Mouse (Mus musculus): Measurements from ENCODE around the gene Shisa8. TPM values are rescaled to one million over a fixed set of nuclear protein-coding genes. Genes with fewer than 3 reads are reported as not detected.

Gene Shisa8
- polyA plus RNA-seq, 1 experiment = 0.77 TPM

GRCm38 (mm10) chr15:82164496-82164895 is 48.1 kb downstream of the Shisa8 start:
- H3K4me3 ChIP-seq (replicated peaks; ENCODE audit: control insufficient read depth, low read depth, low read length) = no peak overlapping the region
- WGBS = 53% methylated on average over 7 of the region's 7 CpGs
- peaks cover 14% of the 10 kb centered on the region for H3K4me1 ChIP-seq (ENCODE audit: control insufficient read depth, insufficient read depth, low read length)
- H3K27ac ChIP-seq (ENCODE audit: control insufficient read depth, insufficient read depth, low read depth, low read length, poor library complexity) = no peak overlapping the region
- TF ChIP-seq CTCF (IDR thresholded peaks at IDR 0.05; ENCODE audit: control insufficient read depth, insufficient read depth, low read length) (no peak), POLR2A (IDR thresholded peaks at IDR 0.05; ENCODE audit: borderline replicate concordance, control insufficient read depth, low read depth, low read length) (no peak)

GRCm38 (mm10) chr15:82164061-82164399 is 48.6 kb downstream of the Shisa8 start:
- no peak for TF ChIP-seq POLR2A (IDR thresholded peaks at IDR 0.05; ENCODE audit: borderline replicate concordance, control insufficient read depth, low read depth, low read length)
- 22% methylated on average over 4 of the region's 4 CpGs for WGBS
- Histone ChIP-seq H3K4me1 (ENCODE audit: control insufficient read depth, insufficient read depth, low read length) (peaks cover 15% of the 10 kb centered on the region), H3K4me3 (replicated peaks; ENCODE audit: control insufficient read depth, low read depth, low read length) (no peak overlapping the region), H3K27ac (ENCODE audit: control insufficient read depth, insufficient read depth, low read depth, low read length, poor library complexity) (peak overlapping the region; percentile 1; the same call in 1 of the 2 replicates)

- H3K27ac ChIP-seq (ENCODE audit: control insufficient read depth, insufficient read depth, low read depth, low read length, poor library complexity) = peak overlapping the region; percentile 12; the same call in 1 of the 2 replicates
- WGBS = 65% methylated on average over 10 of the region's 10 CpGs
- H3K4me1 ChIP-seq (ENCODE audit: control insufficient read depth, insufficient read depth, low read length) = peaks cover 15% of the 10 kb centered on the region
- no peak overlapping the region for H3K4me3 ChIP-seq (replicated peaks; ENCODE audit: control insufficient read depth, low read depth, low read length)
- TF ChIP-seq POLR2A (IDR thresholded peaks at IDR 0.05; ENCODE audit: borderline replicate concordance, control insufficient read depth, low read depth, low read length) (no peak), CTCF (IDR thresholded peaks at IDR 0.05; ENCODE audit: control insufficient read depth, insufficient read depth, low read length) (no peak)
These were observed 49.1 kb downstream of the Shisa8 start for GRCm38 (mm10) chr15:82163356-82164060.

- Histone ChIP-seq H3K4me3 (replicated peaks; ENCODE audit: control insufficient read depth, low read depth, low read length) (no peak overlapping the region), H3K4me1 (ENCODE audit: control insufficient read depth, insufficient read depth, low read length) (peaks cover 16% of the 10 kb centered on the region), H3K27ac (ENCODE audit: control insufficient read depth, insufficient read depth, low read depth, low read length, poor library complexity) (no peak overlapping the region)
- no peak for TF ChIP-seq CTCF (IDR thresholded peaks at IDR 0.05; ENCODE audit: control insufficient read depth, insufficient read depth, low read length)
- TF ChIP-seq POLR2A (IDR thresholded peaks at IDR 0.05; ENCODE audit: borderline replicate concordance, control insufficient read depth, low read depth, low read length) = no peak
- 89% methylated on average over 12 of the region's 12 CpGs for WGBS
These were observed 50.5 kb downstream of the Shisa8 start for GRCm38 (mm10) chr15:82161965-82162600.

GRCm38 (mm10) chr15:82160731-82161640 is 51.6 kb downstream of the Shisa8 start:
- H3K27ac ChIP-seq (ENCODE audit: control insufficient read depth, insufficient read depth, low read depth, low read length, poor library complexity) = no peak overlapping the region; the same call in 1 of the 2 replicates

GRCm38 (mm10) chr15:82159471-82159870 is 53.1 kb downstream of the Shisa8 start:
- Histone ChIP-seq H3K4me1 (ENCODE audit: control insufficient read depth, insufficient read depth, low read length) (peaks cover 15% of the 10 kb centered on the region), H3K4me3 (replicated peaks; ENCODE audit: control insufficient read depth, low read depth, low read length) (no peak overlapping the region), H3K27ac (ENCODE audit: control insufficient read depth, insufficient read depth, low read depth, low read length, poor library complexity) (no peak overlapping the region)
- no peak for TF ChIP-seq POLR2A (IDR thresholded peaks at IDR 0.05; ENCODE audit: borderline replicate concordance, control insufficient read depth, low read depth, low read length)
- TF ChIP-seq CTCF (IDR thresholded peaks at IDR 0.05; ENCODE audit: control insufficient read depth, insufficient read depth, low read length) = no peak
- WGBS = 87% methylated on average over 9 of the region's 9 CpGs

More at GRCm38 (mm10) chr15:82160731-82161640, 51.6 kb downstream of the Shisa8 start:
- peaks cover 18% of the 10 kb centered on the region for H3K4me1 ChIP-seq (ENCODE audit: control insufficient read depth, insufficient read depth, low read length)
- H3K4me3 ChIP-seq (replicated peaks; ENCODE audit: control insufficient read depth, low read depth, low read length) = no peak overlapping the region
- TF ChIP-seq POLR2A (IDR thresholded peaks at IDR 0.05; ENCODE audit: borderline replicate concordance, control insufficient read depth, low read depth, low read length) = no peak
- TF ChIP-seq CTCF (IDR thresholded peaks at IDR 0.05; ENCODE audit: control insufficient read depth, insufficient read depth, low read length) = no peak
- WGBS = 42% methylated on average over 11 of the region's 11 CpGs

GRCm38 (mm10) chr15:82158243-82159035 is 54.2 kb downstream of the Shisa8 start:
- H3K4me3 ChIP-seq (replicated peaks; ENCODE audit: control insufficient read depth, low read depth, low read length) = no peak overlapping the region
- no peak overlapping the region for H3K27ac ChIP-seq (ENCODE audit: control insufficient read depth, insufficient read depth, low read depth, low read length, poor library complexity)
- 70% methylated on average over 17 of the region's 17 CpGs for WGBS
- H3K4me1 ChIP-seq (ENCODE audit: control insufficient read depth, insufficient read depth, low read length) = peaks cover 14% of the 10 kb centered on the region
- no peak for TF ChIP-seq CTCF (IDR thresholded peaks at IDR 0.05; ENCODE audit: control insufficient read depth, insufficient read depth, low read length)
- no peak for TF ChIP-seq POLR2A (IDR thresholded peaks at IDR 0.05; ENCODE audit: borderline replicate concordance, control insufficient read depth, low read depth, low read length)
